Mouse (Mus musculus): ENCODE results near the gene Nfkbil1. TPM values are rescaled to one million over a fixed set of nuclear protein-coding genes. Genes with fewer than 3 reads are reported as not detected.
A peak's percentile ranks its signal among the peaks of the same experiment; 100 is the strongest.

Nfkbil1 gene
- total and polyA plus RNA-seq, 3 experiments: 15.2 to 25.9 (median 22.0) TPM

- dilution Hi-C loops (cut with MboI; ENCODE audit: extremely low pct_ligation_motif_present, extremely low pct_unique_long_range_greater_than_20kb, low sequenced_read_pairs) (no loop called here), in situ Hi-C loops (cut with MboI; ENCODE audit: low pct_ligation_motif_present, low pct_unique_long_range_greater_than_20kb, low sequenced_read_pairs) (loop anchor here (5.0 kb wide), 1 partner anchor 1257 kb away; the partner anchor contains the start of gene H2-K1)
- peaks cover 3 to 4% of the 10 kb centered on the region in 2 experiments for H3K36me3 ChIP-seq (replicated peaks in 1 of 2; ENCODE audit: control insufficient read depth in 1 of 2, insufficient read depth in 1 of 2, low read length in 1 of 2)
- TF ChIP-seq NRF1 (IDR thresholded peaks at IDR 0.05; ENCODE audit: low read depth, low read length) (no peak), TBP (conservative IDR thresholded peaks at IDR 0.05; ENCODE audit: low read depth, low read length) (no peak), TCF12 (IDR thresholded peaks at IDR 0.05; ENCODE audit: low read depth, low read length) (no peak), CTCF (conservative IDR thresholded peaks at IDR 0.05 in 1 of 2, IDR thresholded peaks at IDR 0.05 in 1 of 2; ENCODE audit: low read depth in 2 of 2, low read length in 2 of 2) (no peak), KAT2A (IDR thresholded peaks at IDR 0.05; ENCODE audit: insufficient replicate concordance, low read length) (no peak), EP300 (IDR thresholded peaks at IDR 0.05; ENCODE audit: low read length) (no peak), SMC3 (IDR thresholded peaks at IDR 0.05; ENCODE audit: low read depth, low read length) (no peak)
- H3K79me2 ChIP-seq (replicated peaks; ENCODE audit: control insufficient read depth, extremely low read depth, insufficient read depth, poor library complexity, severe bottlenecking): peaks cover 11% of the 10 kb centered on the region
- H3K27me3 ChIP-seq (replicated peaks): peaks cover 2% of the 10 kb centered on the region
- DNase-seq (ENCODE audit: extremely low read depth): no peak
- peak overlapping the region; percentile 73 for H3K27ac ChIP-seq (ENCODE audit: insufficient read depth, low read depth)
- peak overlapping the region; percentile 53 for H3K4me2 ChIP-seq (ENCODE audit: insufficient read depth, low read depth, poor library complexity, severe bottlenecking)
- peaks cover 15 to 27% of the 10 kb centered on the region in 2 experiments for H3K4me1 ChIP-seq (ENCODE audit: control insufficient read depth in 1 of 2, insufficient read depth in 2 of 2)
- peak overlapping the region; percentile 8 to 35 (median 15) for H3K4me3 ChIP-seq (replicated peaks in 1 of 3; ENCODE audit: low read depth in 2 of 3, low read length in 2 of 3, poor library complexity in 1 of 3)
- no peaks in the 10 kb centered on the region for H3K9me3 ChIP-seq (replicated peaks; ENCODE audit: low read length)
- peak overlapping the region; percentile 38; the same call in 1 of the 2 replicates for H3K9ac ChIP-seq (ENCODE audit: insufficient read depth, low read depth)
These were observed 24.0 kb upstream of the Nfkbil1 start for GRCm38 (mm10) chr17:35259621-35260020.

GRCm38 (mm10) chr17:35258492-35259478, 23.2 kb upstream of the Nfkbil1 start:
- Histone ChIP-seq H3K79me2 (replicated peaks; ENCODE audit: control insufficient read depth, extremely low read depth, insufficient read depth, poor library complexity, severe bottlenecking) (peaks cover 4% of the 10 kb centered on the region), H3K9ac (ENCODE audit: insufficient read depth, low read depth) (peak overlapping the region; percentile 38; the same call in 1 of the 2 replicates), H3K4me3 (replicated peaks in 1 of 3; ENCODE audit: low read depth in 2 of 3, low read length in 2 of 3, poor library complexity in 1 of 3) (peak overlapping the region; percentile 8 to 35 (median 15)), H3K4me1 (ENCODE audit: control insufficient read depth in 1 of 2, insufficient read depth in 2 of 2) (peaks cover 15 to 27% of the 10 kb centered on the region in 2 experiments), H3K4me2 (ENCODE audit: insufficient read depth, low read depth, poor library complexity, severe bottlenecking) (peak overlapping the region; percentile 53), H3K27me3 (replicated peaks) (peaks cover 2% of the 10 kb centered on the region), H3K27ac (ENCODE audit: insufficient read depth, low read depth) (peak overlapping the region; percentile 73), H3K9me3 (replicated peaks; ENCODE audit: low read length) (no peaks in the 10 kb centered on the region), H3K36me3 (replicated peaks in 1 of 2; ENCODE audit: control insufficient read depth in 1 of 2, insufficient read depth in 1 of 2, low read length in 1 of 2) (peaks cover 6 to 8% of the 10 kb centered on the region in 2 experiments)
- dilution Hi-C loops (cut with MboI; ENCODE audit: extremely low pct_ligation_motif_present, extremely low pct_unique_long_range_greater_than_20kb, low sequenced_read_pairs) (no loop called here), in situ Hi-C loops (cut with MboI; ENCODE audit: low pct_ligation_motif_present, low pct_unique_long_range_greater_than_20kb, low sequenced_read_pairs) (no loop called here)
- DNase-seq (ENCODE audit: extremely low read depth): peak; percentile 100
- TF ChIP-seq MXI1 (IDR thresholded peaks at IDR 0.05; ENCODE audit: low read depth, low read length): peak; percentile 88
- peak; percentile 95 for TF ChIP-seq ELF1 (IDR thresholded peaks at IDR 0.05; ENCODE audit: low read depth, low read length)
- TF ChIP-seq ZKSCAN1 (IDR thresholded peaks at IDR 0.05; ENCODE audit: borderline replicate concordance, low read depth, low read length): no peak
- TF ChIP-seq BHLHE40 (IDR thresholded peaks at IDR 0.05; ENCODE audit: low read depth, low read length): peak; percentile 79
- peak; percentile 89 for TF ChIP-seq MAZ (IDR thresholded peaks at IDR 0.05; ENCODE audit: low read depth, low read length)
- no peak for TF ChIP-seq ZC3H11A (IDR thresholded peaks at IDR 0.05; ENCODE audit: low read depth, low read length)
- peak; percentile 84 for TF ChIP-seq POLR2A (IDR thresholded peaks at IDR 0.05; ENCODE audit: low read depth, low read length)
- 0 out of 2 replicates have a peak, but pooled peaks have one; percentile 68 for TF ChIP-seq POLR2AphosphoS2 (IDR thresholded peaks at IDR 0.05; ENCODE audit: low read depth, low read length)
- 0 out of 2 replicates have a peak, but pooled peaks have one; percentile 62 for TF ChIP-seq JUND (conservative IDR thresholded peaks at IDR 0.05; ENCODE audit: low read depth, low read length)
- TF ChIP-seq MEF2A (IDR thresholded peaks at IDR 0.05; ENCODE audit: borderline replicate concordance, low read depth, low read length): peak; percentile 88
- TF ChIP-seq PAX5 (IDR thresholded peaks at IDR 0.05; ENCODE audit: low read length): no peak
- TF ChIP-seq ZNF384 (IDR thresholded peaks at IDR 0.05; ENCODE audit: low read depth, low read length): peak; percentile 91
- TF ChIP-seq HCFC1 (IDR thresholded peaks at IDR 0.05; ENCODE audit: low read depth, low read length): peak; percentile 83
- peak; percentile 75 for TF ChIP-seq ZMIZ1 (IDR thresholded peaks at IDR 0.05; ENCODE audit: low read depth, low read length)
- TF ChIP-seq KAT2A (IDR thresholded peaks at IDR 0.05; ENCODE audit: insufficient replicate concordance, low read length): 0 out of 2 replicates have a peak, but pooled peaks have one; percentile 55
- TF ChIP-seq SIN3A (IDR thresholded peaks at IDR 0.05; ENCODE audit: low read length): peak; percentile 95
- no peak; the same call in 1 of the 2 replicates for TF ChIP-seq GABPA (IDR thresholded peaks at IDR 0.05; ENCODE audit: insufficient replicate concordance, low read depth, low read length)
- TF ChIP-seq MYC (IDR thresholded peaks at IDR 0.05; ENCODE audit: low read depth, low read length): peak; percentile 81; the same call in 1 of the 2 replicates
- TF ChIP-seq UBTF (IDR thresholded peaks at IDR 0.05; ENCODE audit: low read depth, low read length): peak; percentile 75; the same call in 1 of the 2 replicates
- 0 out of 2 replicates have a peak, but pooled peaks have one; percentile 16 for TF ChIP-seq E2F4 (IDR thresholded peaks at IDR 0.05; ENCODE audit: insufficient replicate concordance, low read depth, low read length)
- peak; percentile 65 for TF ChIP-seq CHD2 (IDR thresholded peaks at IDR 0.05; ENCODE audit: low read length)
- TF ChIP-seq NELFE (IDR thresholded peaks at IDR 0.05; ENCODE audit: low read depth, low read length): peak; percentile 84
- TF ChIP-seq RAD21 (IDR thresholded peaks at IDR 0.05; ENCODE audit: low read depth, low read length): no peak; the same call in none of the 2 replicates
- TF ChIP-seq MAX (IDR thresholded peaks at IDR 0.05; ENCODE audit: low read length): peak; percentile 85
- peak; percentile 50 for TF ChIP-seq NRF1 (IDR thresholded peaks at IDR 0.05; ENCODE audit: low read depth, low read length)
